ENCODE assay signal across 22 mouse cellular contexts in the genomic region with DNA sequence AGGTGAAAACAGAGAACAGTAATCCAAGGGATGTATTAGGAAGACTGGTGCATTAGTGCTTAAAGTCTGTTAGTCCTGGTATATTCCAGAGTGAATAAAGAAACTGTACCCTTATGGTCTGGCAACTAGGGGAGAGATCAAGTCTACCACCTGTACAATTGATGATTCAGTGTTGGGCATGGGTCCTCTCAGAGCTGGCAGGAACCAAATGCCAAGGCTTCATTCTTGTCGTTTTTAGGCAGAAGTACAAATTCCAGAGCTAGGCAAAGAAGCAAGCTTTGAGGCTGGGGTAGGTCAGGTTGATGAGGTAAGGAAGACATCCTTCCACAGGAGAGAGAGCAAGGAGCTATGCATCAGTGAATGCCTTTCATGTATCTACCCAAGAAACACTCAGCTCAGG. TPM values are rescaled to one million over a fixed set of nuclear protein-coding genes. Genes with fewer than 3 reads are reported as not detected.
DNase-seq lines count a peak whose midpoint lies in the region; ATAC-seq and TF ChIP-seq lines count a peak whose summit lies in the region.
"Had no signal": no experiment of that assay in that cellular context is flagged by ENCODE, and none has a peak within 500 bp of the region (broad histone marks: within the 10 kb centered on the region; RNA-seq: fewer than 3 reads in every experiment).

No protein-coding gene starts in this region.

- 0 out of 2 replicates have a peak, but pooled peaks have one; percentile 10 for ATAC-seq in hindbrain, postnatal 0 days
- ATAC-seq in hindbrain, embryonic 12.5 days (ENCODE audit: low FRiP score) = no peak
- no peak for ATAC-seq in midbrain, embryonic 11.5 days (ENCODE audit: low FRiP score)
- ATAC-seq in midbrain, embryonic 14.5 days (ENCODE audit: low FRiP score, low TSS enrichment) = no peak
- ATAC-seq: CD4-positive, CD25-positive, alpha-beta regulatory T cell, adult 4 months; forebrain, embryonic 14.5 days; intestine, postnatal 0 days had no signal

- no peak for TF ChIP-seq CTCF in gastrocnemius, adult 2 months (IDR thresholded peaks at IDR 0.05)
- TF ChIP-seq CTCF in hindbrain, postnatal 0 days (IDR thresholded peaks at IDR 0.05; ENCODE audit: low read depth) = no peak
- TF ChIP-seq CTCF in cortical plate, adult 2 months (IDR thresholded peaks at IDR 0.05; ENCODE audit: extremely low read depth, insufficient read depth, low read length) = no peak

- DNase-seq in gastrocnemius, adult 2 months = no peak
- DNase-seq in gastrocnemius, postnatal 14 days = no peak
- DNase-seq in hindbrain, postnatal 0 days (ENCODE audit: low spot score) = no peak
- DNase-seq in midbrain, embryonic 11.5 days (ENCODE audit: low spot score, missing footprints) = peak; percentile 53
- DNase-seq in midbrain, embryonic 14.5 days = no peak
- DNase-seq in urinary bladder, adult 2 months (ENCODE audit: low spot score) = no peak
- DNase-seq: cerebellum, adult 8-10 months; embryo, embryonic 11 days; heart, postnatal 4 days; kidney, adult 9 months; kidney, postnatal 14 days; spleen, adult 18-20 months; thymus, postnatal 4 days had no signal

- no peak overlapping the region for H3K9ac ChIP-seq in hindbrain, postnatal 0 days (replicated peaks; ENCODE audit: low read length)
- no peak overlapping the region for H3K9ac ChIP-seq in hindbrain, embryonic 12.5 days
- no peak overlapping the region for H3K9ac ChIP-seq in midbrain, embryonic 11.5 days (ENCODE audit: low read length)
- no peak overlapping the region for H3K9ac ChIP-seq in midbrain, embryonic 14.5 days (replicated peaks; ENCODE audit: low read length)
- H3K9ac ChIP-seq: embryonic facial prominence, embryonic 12.5 days; liver, embryonic 15.5 days; lung, embryonic 15.5 days; midbrain, embryonic 12.5 days had no signal

- no peak overlapping the region for H3K4me3 ChIP-seq in gastrocnemius, adult 2 months
- H3K4me3 ChIP-seq in hindbrain, postnatal 0 days (ENCODE audit: low read length) = no peak overlapping the region
- no peak overlapping the region for H3K4me3 ChIP-seq in hindbrain, embryonic 12.5 days
- no peak overlapping the region for H3K4me3 ChIP-seq in midbrain, embryonic 11.5 days (ENCODE audit: low read depth, low read length)
- no peak overlapping the region for H3K4me3 ChIP-seq in midbrain, embryonic 14.5 days (replicated peaks; ENCODE audit: low read depth, low read length)
- H3K4me3 ChIP-seq in cortical plate, adult 2 months (ENCODE audit: insufficient read depth, low read length) = no peak overlapping the region
- H3K4me3 ChIP-seq: embryonic facial prominence, embryonic 12.5 days; liver, embryonic 15.5 days; lung, embryonic 15.5 days; midbrain, embryonic 12.5 days had no signal

- WGBS in hindbrain, postnatal 0 days = 53% methylated on average over 1 of the region's 1 CpGs
- WGBS in hindbrain, embryonic 12.5 days = 96% methylated on average over 1 of the region's 1 CpGs
- WGBS in midbrain, embryonic 11.5 days = 83% methylated on average over 1 of the region's 1 CpGs
- 87% methylated on average over 1 of the region's 1 CpGs for WGBS in midbrain, embryonic 14.5 days

- no peaks in the 10 kb centered on the region for H3K9me3 ChIP-seq in hindbrain, postnatal 0 days (ENCODE audit: low read length)
- H3K9me3 ChIP-seq in hindbrain, embryonic 12.5 days (replicated peaks) = no peaks in the 10 kb centered on the region
- no peaks in the 10 kb centered on the region for H3K9me3 ChIP-seq in midbrain, embryonic 11.5 days (ENCODE audit: control insufficient read depth, low read length)
- H3K9me3 ChIP-seq in midbrain, embryonic 14.5 days (ENCODE audit: control insufficient read depth, low read length) = no peaks in the 10 kb centered on the region
- H3K9me3 ChIP-seq: embryonic facial prominence, embryonic 12.5 days; liver, embryonic 15.5 days; lung, embryonic 15.5 days; midbrain, embryonic 12.5 days had no signal

- no peaks in the 10 kb centered on the region for H3K36me3 ChIP-seq in hindbrain, postnatal 0 days (ENCODE audit: insufficient read depth, low read length)
- no peaks in the 10 kb centered on the region for H3K36me3 ChIP-seq in hindbrain, embryonic 12.5 days
- no peaks in the 10 kb centered on the region for H3K36me3 ChIP-seq in midbrain, embryonic 11.5 days (ENCODE audit: control insufficient read depth, insufficient read depth, low read length)
- no peaks in the 10 kb centered on the region for H3K36me3 ChIP-seq in midbrain, embryonic 14.5 days (ENCODE audit: control insufficient read depth, insufficient read depth, low read length)
- H3K36me3 ChIP-seq: embryonic facial prominence, embryonic 12.5 days; lung, embryonic 15.5 days had no signal

- TF ChIP-seq POLR2A in cortical plate, adult 2 months (IDR thresholded peaks at IDR 0.05; ENCODE audit: extremely low read depth, insufficient read depth, low read length) = no peak

- intact Hi-C loops in gastrocnemius, adult 2 months (cut with DNase I) = no loop called here
- intact Hi-C loops in gastrocnemius, postnatal 14 days (cut with DNase I; ENCODE audit: low total_unique reads) = no loop called here

- H3K27me3 ChIP-seq in hindbrain, postnatal 0 days (ENCODE audit: insufficient read depth, low read length) = no peaks in the 10 kb centered on the region
- no peaks in the 10 kb centered on the region for H3K27me3 ChIP-seq in hindbrain, embryonic 12.5 days
- H3K27me3 ChIP-seq in midbrain, embryonic 11.5 days (ENCODE audit: control insufficient read depth, insufficient read depth, low read length) = no peaks in the 10 kb centered on the region
- no peaks in the 10 kb centered on the region for H3K27me3 ChIP-seq in midbrain, embryonic 14.5 days (ENCODE audit: control insufficient read depth, insufficient read depth, low read length)
- H3K27me3 ChIP-seq: embryonic facial prominence, embryonic 12.5 days; liver, embryonic 15.5 days; lung, embryonic 15.5 days; midbrain, embryonic 12.5 days had no signal

- H3K27ac ChIP-seq in gastrocnemius, adult 2 months = peak overlapping the region; percentile 28; the same call in 1 of the 2 replicates
- H3K27ac ChIP-seq in hindbrain, postnatal 0 days = peak overlapping the region; percentile 48; the same call in 1 of the 2 replicates
- H3K27ac ChIP-seq in hindbrain, embryonic 12.5 days = no peak overlapping the region
- no peak overlapping the region for H3K27ac ChIP-seq in midbrain, embryonic 11.5 days (ENCODE audit: low read depth, low read length)
- H3K27ac ChIP-seq in midbrain, embryonic 14.5 days (replicated peaks; ENCODE audit: low read depth, low read length) = no peak overlapping the region
- 0 out of 2 replicates have a peak overlapping the region, but pooled peaks have one; percentile 31 for H3K27ac ChIP-seq in cortical plate, adult 2 months (ENCODE audit: insufficient read depth, low read length)
- H3K27ac ChIP-seq: embryonic facial prominence, embryonic 12.5 days; lung, embryonic 15.5 days; midbrain, embryonic 12.5 days had no signal

- no peak overlapping the region for H3K4me2 ChIP-seq in hindbrain, postnatal 0 days (ENCODE audit: low read depth, low read length)
- H3K4me2 ChIP-seq in hindbrain, embryonic 12.5 days (replicated peaks) = no peak overlapping the region
- no peak overlapping the region for H3K4me2 ChIP-seq in midbrain, embryonic 11.5 days
- no peak overlapping the region for H3K4me2 ChIP-seq in midbrain, embryonic 14.5 days (ENCODE audit: low read length)
- H3K4me2 ChIP-seq: embryonic facial prominence, embryonic 12.5 days; liver, embryonic 15.5 days; lung, embryonic 15.5 days; midbrain, embryonic 12.5 days had no signal

- H3K4me1 ChIP-seq in hindbrain, postnatal 0 days (ENCODE audit: insufficient read depth, low read length) = peaks cover 24% of the 10 kb centered on the region
- H3K4me1 ChIP-seq in hindbrain, embryonic 12.5 days = peaks cover 34% of the 10 kb centered on the region
- no peaks in the 10 kb centered on the region for H3K4me1 ChIP-seq in midbrain, embryonic 11.5 days (ENCODE audit: control insufficient read depth, insufficient read depth, low read length)
- peaks cover 15% of the 10 kb centered on the region for H3K4me1 ChIP-seq in midbrain, embryonic 14.5 days (ENCODE audit: control insufficient read depth, insufficient read depth, low read length)
- H3K4me1 ChIP-seq in cortical plate, adult 2 months (ENCODE audit: control insufficient read depth, insufficient read depth, low read length) = 0 out of 2 replicates have a peak, but pooled peaks cover 2% of the 10 kb centered on the region

RNA-seq across cellular contexts. Expression of a gene that starts 34.4 kb away (rescaled TPM):
- total RNA-seq in gastrocnemius, adult 2 months (2021) = under 1 TPM; 0.64 to 0.79 TPM
- 1 to 10 TPM in 1 of 2 experiments, under 1 TPM in 1; 0.75 to 1.4 TPM for total RNA-seq in gastrocnemius, postnatal 14 days (2021)
- 2.0 and 4.3 TPM in 2 replicates for total RNA-seq in hindbrain, postnatal 0 days (2014; rRNA removed)
- polyA plus RNA-seq in hindbrain, postnatal 0 days (2015; fragmentation: Nextera tagmentation; extraction: Ambion mirVana) = 2.1 and 2.4 TPM in 2 replicates
- polyA plus RNA-seq in hindbrain, embryonic 12.5 days (2016; fragmentation: Nextera tagmentation; extraction: Ambion mirVana) = 1.7 and 1.8 TPM in 2 replicates
- 1.5 TPM in 2 replicates for polyA plus RNA-seq in midbrain, embryonic 11.5 days (2014; fragmentation: Nextera tagmentation; extraction: Ambion mirVana)
- polyA plus RNA-seq in midbrain, embryonic 14.5 days (2014; fragmentation: Nextera tagmentation; extraction: Ambion mirVana) = 0.69 and 1.6 TPM in 2 replicates
- 2.7 and 3.0 TPM in 2 replicates for polyA plus RNA-seq in cortical plate, adult 2 months (2012; rRNA removed)
- polyA plus RNA-seq in urinary bladder, adult 2 months (2012; rRNA removed) = 5.1 and 5.2 TPM in 2 replicates

RNA-seq across cellular contexts. Expression of a gene that starts 35.2 kb away (rescaled TPM):
- 100 to 1,000 TPM in 1 of 2 experiments, 10 to 100 TPM in 1; 56.2 to 120 TPM for total RNA-seq in gastrocnemius, adult 2 months (2021)
- 10 to 100 TPM; 45.8 to 49.0 TPM for total RNA-seq in gastrocnemius, postnatal 14 days (2021)
- 60.3 and 67.8 TPM in 2 replicates for total RNA-seq in hindbrain, postnatal 0 days (2014; rRNA removed)
- polyA plus RNA-seq in hindbrain, postnatal 0 days (2015; fragmentation: Nextera tagmentation; extraction: Ambion mirVana) = 24.9 and 25.3 TPM in 2 replicates
- polyA plus RNA-seq in hindbrain, embryonic 12.5 days (2016; fragmentation: Nextera tagmentation; extraction: Ambion mirVana) = 32.4 and 37.5 TPM in 2 replicates
- polyA plus RNA-seq in midbrain, embryonic 11.5 days (2014; fragmentation: Nextera tagmentation; extraction: Ambion mirVana) = 25.2 and 25.8 TPM in 2 replicates
- polyA plus RNA-seq in midbrain, embryonic 14.5 days (2014; fragmentation: Nextera tagmentation; extraction: Ambion mirVana) = 35.1 and 41.3 TPM in 2 replicates
- polyA plus RNA-seq in cortical plate, adult 2 months (2012; rRNA removed) = 22.1 and 26.9 TPM in 2 replicates
- polyA plus RNA-seq in urinary bladder, adult 2 months (2012; rRNA removed) = 4.5 and 8.6 TPM in 2 replicates

Comparison
In these comparisons a context has a peak if more than half of its experiments do, and no peak if none do; other contexts are left out.
1. H3K27ac ChIP-seq: peak in gastrocnemius, adult 2 months (single experiment), hindbrain, postnatal 0 days (single experiment) and cortical plate, adult 2 months (single experiment); none in hindbrain, embryonic 12.5 days (single experiment), midbrain, embryonic 11.5 days (single experiment) and midbrain, embryonic 14.5 days (single experiment).